Mouse (Mus musculus) brown adipose tissue, adult 24 weeks (tissue): ENCODE measurements at regions not wholly inside any gene's neighbourhood (a gene's known extent, or its start where the extent isn't known, plus 50 kb on each side); places are given as distances from the start of the nearest gene placed in this dataset.
A peak's percentile ranks its signal among the peaks of the same experiment; 100 is the strongest.

Experiments used
- H3K27ac ChIP-seq: fragments of 200-500 bp; replicated peaks from 2 replicates; pipeline ENCODE4 v1.5.1; 2012; ENCODE audit warnings: low read depth, mild to moderate bottlenecking, low read length
- H3K4me1 ChIP-seq: fragments of 200-500 bp; 2 replicates; pipeline ENCODE4 v1.6.1; 2012; ENCODE audit warnings: low read length, mixed read lengths; ENCODE audit not compliant: control insufficient read depth, insufficient read depth, insufficient read length
- H3K4me3 ChIP-seq: fragments of 200-500 bp; 2 replicates; pipeline ENCODE4 v1.5.1; 2012; ENCODE audit warnings: low read depth, mild to moderate bottlenecking, low read length, moderate library complexity; ENCODE audit not compliant: insufficient read depth

DNA sequence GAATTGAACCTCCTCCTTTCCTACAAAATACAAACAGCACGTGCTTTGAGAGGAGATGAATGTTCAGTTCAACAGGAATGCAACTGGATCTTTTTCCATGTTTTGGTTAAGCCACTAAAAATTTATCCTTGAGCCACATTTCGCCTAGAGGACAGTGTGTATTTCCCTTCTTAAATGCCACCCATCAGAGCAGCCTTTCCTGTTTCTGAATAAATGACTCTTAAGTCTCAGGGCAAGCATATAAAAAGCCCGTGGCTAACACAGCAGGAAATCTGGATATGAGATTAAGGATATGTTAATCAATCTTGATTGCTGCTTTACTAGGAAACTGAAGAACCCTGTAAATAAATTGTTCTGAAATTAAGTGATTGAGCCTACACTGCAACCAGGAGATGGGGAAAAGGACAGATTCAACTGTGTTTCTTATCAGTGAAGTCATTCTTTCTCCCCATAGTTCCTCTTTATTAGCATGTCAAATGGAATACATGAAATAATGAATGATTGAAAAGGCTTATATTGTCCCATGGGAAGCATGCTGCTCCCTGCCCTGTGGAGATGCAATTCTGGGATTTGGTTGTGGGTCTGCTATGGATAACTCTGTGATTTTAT is 178.6 kb upstream of the Agr3 start:
- Histone ChIP-seq H3K27ac (peak overlapping the region; percentile 72), H3K4me3 (no peak overlapping the region), H3K4me1 (peaks cover 6% of the 10 kb centered on the region)

DNA sequence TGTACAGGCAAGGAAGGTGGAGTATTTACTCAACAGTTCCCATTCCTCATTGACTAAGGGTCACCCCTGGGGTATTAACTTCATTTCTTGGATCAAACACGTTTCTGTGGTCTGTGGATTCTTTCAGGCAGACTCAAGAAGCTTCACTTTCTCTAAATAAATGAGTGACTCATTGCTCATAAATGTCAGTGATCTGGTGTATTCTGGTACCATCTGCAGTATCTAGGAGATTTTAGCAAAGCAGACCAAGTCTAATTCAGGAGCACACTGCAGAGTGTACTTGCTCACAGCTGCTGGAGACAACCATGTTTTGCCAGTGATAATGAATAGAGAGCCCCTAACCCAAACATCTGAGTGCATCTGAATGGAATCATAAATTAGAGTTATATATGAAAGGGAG is 182.7 kb upstream of the Agr3 start:
- Histone ChIP-seq H3K27ac (no peak overlapping the region), H3K4me3 (no peak overlapping the region), H3K4me1 (no peaks in the 10 kb centered on the region)

DNA sequence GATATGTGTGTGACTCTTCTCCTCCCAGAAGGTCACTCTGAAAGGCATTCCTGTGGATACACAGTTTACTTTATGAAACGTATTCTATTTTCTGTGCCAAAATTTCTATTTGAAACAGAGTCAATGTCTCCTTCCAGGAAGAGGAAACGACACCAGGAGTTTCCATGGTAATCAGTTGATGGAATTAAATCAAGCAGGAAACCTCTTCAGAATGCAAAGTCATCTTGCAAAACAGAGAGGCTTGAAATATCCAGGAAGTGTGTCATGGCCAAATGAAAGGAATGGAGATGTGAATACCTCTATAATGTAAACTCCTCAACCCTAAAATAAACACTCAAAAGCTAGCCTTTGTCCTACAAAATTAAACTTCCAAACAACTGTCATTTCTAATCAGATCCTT is 189.0 kb upstream of the Agr3 start:
- no peaks in the 10 kb centered on the region for H3K4me1 ChIP-seq
- H3K4me3 ChIP-seq: no peak overlapping the region
- H3K27ac ChIP-seq: no peak overlapping the region

DNA sequence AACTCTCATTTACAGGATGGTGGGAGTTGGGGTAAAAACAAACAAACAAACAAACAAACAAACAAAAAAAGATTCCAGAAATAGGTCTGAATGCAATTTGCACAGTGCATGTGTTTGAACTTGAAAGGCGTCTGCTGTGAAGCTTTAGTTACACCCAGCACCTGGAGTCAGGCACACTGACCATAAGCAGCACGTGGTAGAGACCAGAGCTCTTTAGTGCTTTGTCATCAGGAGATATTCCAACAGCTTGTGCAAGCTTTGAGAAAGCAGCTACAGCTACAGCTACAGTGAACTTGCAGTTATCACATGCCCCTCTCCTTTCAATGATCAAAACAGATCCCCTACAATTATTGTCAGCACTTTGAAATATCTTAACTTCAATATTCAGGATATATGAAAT is 190.4 kb upstream of the Agr3 start:
- H3K27ac ChIP-seq: no peak overlapping the region
- H3K4me1 ChIP-seq: no peaks in the 10 kb centered on the region
- H3K4me3 ChIP-seq: no peak overlapping the region

DNA sequence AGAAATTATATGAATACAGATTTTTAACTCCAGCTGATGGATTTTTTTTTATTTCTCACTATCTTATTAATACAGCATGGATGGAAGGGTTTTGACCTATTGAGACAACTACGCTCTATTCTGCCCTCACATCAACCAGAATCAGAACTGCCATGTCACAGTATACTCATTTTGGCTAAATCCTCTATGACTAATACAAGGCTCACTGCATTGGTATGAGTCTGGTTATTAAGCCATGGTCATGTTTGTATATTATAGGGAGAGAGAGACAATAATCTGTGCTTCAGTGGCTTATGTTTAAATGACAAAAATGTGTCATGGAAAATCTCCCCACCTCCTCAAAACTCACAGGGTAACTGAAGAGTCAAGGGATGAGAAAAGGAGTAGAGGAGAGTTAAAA is 191.0 kb upstream of the Agr3 start:
- no peak overlapping the region for H3K27ac ChIP-seq
- no peaks in the 10 kb centered on the region for H3K4me1 ChIP-seq
- H3K4me3 ChIP-seq: no peak overlapping the region

DNA sequence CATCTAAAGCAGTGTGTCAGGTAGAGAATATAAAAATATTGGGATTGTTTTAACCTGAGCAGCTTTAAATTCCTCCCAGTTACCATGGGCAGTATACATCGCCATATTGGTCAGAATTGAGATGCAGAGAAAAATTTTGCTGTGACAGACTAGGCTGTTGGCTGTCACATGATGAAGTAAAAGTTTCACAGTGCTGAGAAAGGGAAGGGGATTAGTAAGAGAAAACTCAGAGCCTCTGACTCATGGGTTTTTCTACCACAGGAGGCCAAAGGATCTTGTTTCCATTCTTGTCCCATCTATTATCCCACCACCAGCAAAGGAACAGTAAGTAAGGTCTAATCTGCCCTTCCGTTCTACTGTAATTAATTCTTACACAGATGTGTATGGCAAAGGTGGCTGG is 191.8 kb upstream of the Agr3 start:
- no peaks in the 10 kb centered on the region for H3K4me1 ChIP-seq
- no peak overlapping the region for H3K27ac ChIP-seq
- no peak overlapping the region for H3K4me3 ChIP-seq

DNA sequence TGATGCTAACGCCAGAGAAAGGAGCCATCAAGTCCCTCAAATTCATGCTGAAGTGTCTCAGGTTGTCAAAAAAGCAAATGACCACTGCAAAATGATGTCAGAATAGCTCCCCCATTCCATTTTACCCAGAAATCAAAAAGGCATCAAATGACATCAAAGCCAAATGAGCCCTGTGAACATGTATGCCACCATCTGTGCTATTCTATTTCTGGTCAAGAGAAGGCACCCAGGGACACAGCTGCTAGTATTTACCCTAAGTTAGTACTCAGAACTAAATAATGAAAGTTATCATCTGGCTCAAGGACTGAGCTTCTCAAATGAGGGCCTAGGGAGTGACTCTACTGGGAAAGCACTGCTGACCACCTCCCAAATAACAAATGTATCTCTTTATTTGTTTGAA is 191.1 kb upstream of the Ahr start:
- Histone ChIP-seq H3K4me3 (no peak overlapping the region), H3K4me1 (no peaks in the 10 kb centered on the region), H3K27ac (no peak overlapping the region)

DNA sequence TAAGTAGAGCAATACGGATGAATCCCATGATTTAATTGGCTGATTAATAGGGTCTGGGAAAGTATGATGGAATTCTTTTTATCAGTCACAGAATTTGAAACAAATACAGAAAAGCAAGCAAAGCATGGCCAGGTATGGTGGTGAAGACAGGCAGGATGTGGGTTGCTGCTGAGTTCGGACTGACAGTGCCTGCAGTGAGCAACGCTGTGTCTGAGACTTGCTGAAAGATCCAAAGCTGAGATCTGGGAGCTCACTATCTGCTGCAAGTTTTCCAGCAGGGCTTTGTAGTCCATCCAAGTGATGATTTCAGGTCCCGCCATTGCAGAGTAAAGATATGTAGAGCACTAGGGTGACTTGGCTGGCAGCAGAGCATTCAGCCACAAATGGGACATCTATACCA is 189.3 kb upstream of the Ahr start:
- no peak overlapping the region for H3K4me3 ChIP-seq
- no peaks in the 10 kb centered on the region for H3K4me1 ChIP-seq
- no peak overlapping the region for H3K27ac ChIP-seq

DNA sequence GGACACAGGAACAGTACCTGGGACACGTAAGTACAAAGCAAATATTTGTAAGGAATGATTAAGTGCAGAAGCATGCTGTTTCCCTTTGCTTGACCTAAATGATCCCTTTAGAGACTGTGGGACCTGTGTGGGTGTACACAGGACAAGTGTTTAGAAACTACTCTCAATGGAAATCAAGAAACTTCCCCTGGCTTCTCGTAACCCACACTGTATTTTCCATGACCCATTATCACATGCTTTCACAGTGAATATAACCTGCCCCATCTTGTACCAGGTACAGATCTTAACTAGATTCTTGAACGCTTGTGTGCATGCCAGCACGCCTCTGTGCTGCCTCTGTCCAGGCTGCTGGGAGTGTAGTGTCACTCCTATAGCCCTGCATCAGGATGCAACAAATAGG is 177.8 kb upstream of the Ahr start:
- no peak overlapping the region for H3K4me3 ChIP-seq
- no peak overlapping the region for H3K27ac ChIP-seq
- no peaks in the 10 kb centered on the region for H3K4me1 ChIP-seq

DNA sequence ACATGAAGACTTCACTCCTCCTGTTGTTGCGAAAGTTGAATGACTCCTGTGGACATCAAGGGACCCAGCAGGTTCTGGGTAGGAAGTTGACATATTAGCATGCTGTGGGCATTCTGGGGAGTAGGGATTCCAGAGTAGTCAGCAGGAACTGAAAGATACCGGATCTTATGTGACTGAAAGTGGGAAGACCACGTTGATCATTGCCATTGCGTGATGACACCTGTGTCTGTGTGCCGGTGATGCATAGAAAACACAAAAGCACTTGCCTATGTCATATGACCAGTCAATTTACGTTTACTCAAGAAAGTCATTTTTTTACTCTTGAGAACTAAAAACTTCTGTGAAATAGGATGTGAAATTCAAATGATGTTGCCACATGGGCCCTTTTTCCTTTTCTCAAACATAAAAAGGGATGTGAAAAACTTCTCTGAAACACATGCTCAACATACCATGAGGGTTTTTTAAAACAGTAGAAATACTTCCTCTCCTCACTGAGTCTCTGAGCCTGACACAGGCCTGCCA is 176.8 kb upstream of the Ahr start:
- no peak overlapping the region for H3K27ac ChIP-seq
- no peaks in the 10 kb centered on the region for H3K4me1 ChIP-seq
- H3K4me3 ChIP-seq: no peak overlapping the region

DNA sequence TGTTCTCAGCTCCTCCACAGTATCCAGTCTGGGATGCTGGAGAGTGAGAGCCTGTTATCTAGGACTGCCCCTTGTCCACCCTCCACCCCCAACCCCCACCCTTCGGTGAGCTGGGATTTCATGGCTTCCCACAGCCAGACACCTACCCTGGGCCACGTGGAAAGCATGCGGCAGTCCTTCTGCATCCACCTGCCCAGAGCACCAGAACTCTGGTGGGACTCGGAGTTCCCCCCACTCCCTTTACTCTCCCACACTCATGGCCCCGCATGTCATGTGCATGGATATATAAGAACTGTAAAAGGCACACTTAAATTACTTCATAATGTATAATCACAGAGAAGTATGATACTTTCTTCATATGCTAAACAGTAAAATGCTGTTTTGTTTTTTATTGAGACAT is 175.5 kb upstream of the Ahr start:
- Histone ChIP-seq H3K4me3 (no peak overlapping the region), H3K4me1 (no peaks in the 10 kb centered on the region), H3K27ac (no peak overlapping the region)

DNA sequence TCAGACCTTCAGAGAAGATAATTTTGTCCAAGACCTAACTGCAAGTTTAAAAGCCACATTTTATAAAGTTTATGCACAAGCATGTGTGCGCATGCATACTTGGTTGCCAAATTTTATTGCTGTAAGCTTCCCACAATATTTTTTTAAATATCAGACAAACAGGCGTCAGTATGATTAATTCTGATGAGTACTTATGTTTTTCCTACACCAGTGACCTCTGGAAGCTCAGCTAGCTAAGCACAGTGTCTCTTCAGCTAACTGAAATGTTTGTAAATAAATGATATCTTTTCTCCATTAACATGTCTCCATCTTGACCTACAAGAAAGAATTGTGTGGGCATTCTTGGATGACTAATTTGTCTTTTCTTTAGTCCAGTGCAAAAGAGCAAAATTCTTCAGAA is 168.6 kb upstream of the Ahr start:
- Histone ChIP-seq H3K4me1 (no peaks in the 10 kb centered on the region), H3K4me3 (no peak overlapping the region), H3K27ac (no peak overlapping the region)

DNA sequence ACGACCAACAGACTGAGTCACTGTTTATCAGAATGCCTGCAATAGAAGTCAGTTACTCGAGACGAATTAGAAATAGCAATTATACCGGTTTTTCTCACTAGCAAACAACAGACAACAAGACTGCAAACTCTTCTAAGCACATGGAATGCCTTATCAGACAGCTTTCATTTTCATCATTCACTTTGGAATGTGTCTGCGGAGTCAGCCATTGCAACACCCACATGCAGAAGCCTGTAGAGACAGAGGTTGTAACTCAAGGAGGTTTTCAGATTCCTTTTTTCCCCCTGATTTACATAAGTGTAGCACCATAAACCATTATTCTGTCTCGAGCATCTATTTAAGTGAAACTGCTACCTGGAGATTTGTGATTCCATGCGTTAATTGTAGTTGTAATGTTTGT is 167.8 kb upstream of the Ahr start:
- Histone ChIP-seq H3K4me1 (no peaks in the 10 kb centered on the region), H3K4me3 (no peak overlapping the region), H3K27ac (no peak overlapping the region)

DNA sequence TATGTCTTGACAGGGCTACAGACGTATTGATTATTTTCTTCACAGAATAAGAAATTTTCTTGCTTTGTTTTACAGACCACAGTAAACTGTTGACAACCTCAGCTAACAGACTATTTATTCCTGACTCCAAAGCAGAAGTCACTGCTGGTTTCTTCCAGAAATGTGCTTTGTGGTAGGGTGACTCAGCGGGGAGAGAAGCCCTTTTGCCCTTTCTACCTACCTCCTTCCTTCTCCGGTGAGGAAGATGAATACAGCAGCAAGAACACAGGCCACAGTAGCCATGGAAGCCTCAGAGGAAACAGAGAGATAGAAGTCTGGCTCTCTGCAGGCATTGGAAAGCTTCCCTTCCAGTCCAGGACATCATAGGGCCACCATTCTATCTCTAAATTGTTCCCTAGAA is 159.4 kb upstream of the Ahr start:
- H3K4me1 ChIP-seq: no peaks in the 10 kb centered on the region
- no peak overlapping the region for H3K4me3 ChIP-seq
- H3K27ac ChIP-seq: no peak overlapping the region

DNA sequence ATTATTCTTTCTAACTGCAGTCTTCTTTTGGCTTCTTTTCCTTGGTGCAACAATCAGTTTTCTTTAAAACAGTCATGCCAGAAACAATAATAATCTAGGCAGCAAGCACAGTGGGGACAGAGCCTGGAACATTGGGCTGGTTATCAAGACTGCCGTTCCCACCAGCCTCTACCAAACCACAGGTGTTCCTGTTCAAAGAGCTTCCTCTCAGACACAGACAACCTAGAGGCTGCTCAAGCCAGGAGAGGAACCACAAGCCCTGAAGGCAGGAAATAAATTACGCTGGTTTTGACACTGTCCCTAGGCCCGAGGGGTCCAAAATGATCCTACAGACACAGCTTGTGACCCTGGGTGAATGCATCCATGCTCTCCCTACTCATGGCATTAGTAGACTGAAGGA is 156.1 kb upstream of the Ahr start:
- Histone ChIP-seq H3K27ac (no peak overlapping the region), H3K4me3 (no peak overlapping the region), H3K4me1 (no peaks in the 10 kb centered on the region)

DNA sequence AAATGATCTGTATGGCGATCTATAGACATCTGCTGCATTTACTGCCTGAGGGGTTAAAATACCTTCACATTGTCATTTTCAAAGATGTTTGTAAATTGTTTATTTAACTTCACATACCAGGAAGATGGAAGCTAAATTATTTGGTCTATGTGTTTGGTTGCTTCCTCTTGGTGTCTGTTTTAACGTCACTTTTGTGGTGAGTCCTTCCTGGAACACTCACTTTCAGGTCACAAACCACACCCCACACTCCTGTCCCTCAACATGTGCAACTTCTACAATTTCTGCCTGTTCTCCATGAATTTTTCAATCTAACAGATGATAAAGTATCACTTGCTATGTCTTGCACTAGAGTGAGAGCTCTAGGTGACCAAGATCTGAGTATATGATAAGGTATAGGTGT is 151.4 kb upstream of the Ahr start:
- no peaks in the 10 kb centered on the region for H3K4me1 ChIP-seq
- no peak overlapping the region for H3K4me3 ChIP-seq
- H3K27ac ChIP-seq: no peak overlapping the region

DNA sequence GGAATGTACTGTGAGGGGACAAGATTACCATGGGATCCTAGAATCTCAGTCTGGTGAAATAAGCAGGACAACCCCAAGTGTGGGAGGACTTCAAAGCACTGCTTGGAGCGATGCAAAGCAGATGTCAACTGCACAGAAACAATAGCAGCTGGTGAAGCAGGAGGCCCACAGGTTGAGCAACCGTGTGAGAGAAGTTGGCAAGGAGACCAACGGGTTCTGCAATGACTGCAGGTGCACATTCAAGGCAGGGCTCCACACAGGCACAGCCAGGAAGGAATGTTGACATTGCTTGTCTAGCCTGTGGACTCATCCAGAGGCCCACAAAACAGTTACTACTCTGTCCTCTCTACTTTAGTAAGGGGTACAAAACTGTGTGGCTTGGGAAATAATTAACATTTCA is 150.4 kb upstream of the Ahr start:
- H3K4me3 ChIP-seq: no peak overlapping the region
- H3K4me1 ChIP-seq: no peaks in the 10 kb centered on the region
- H3K27ac ChIP-seq: no peak overlapping the region
